In the genomic region with DNA sequence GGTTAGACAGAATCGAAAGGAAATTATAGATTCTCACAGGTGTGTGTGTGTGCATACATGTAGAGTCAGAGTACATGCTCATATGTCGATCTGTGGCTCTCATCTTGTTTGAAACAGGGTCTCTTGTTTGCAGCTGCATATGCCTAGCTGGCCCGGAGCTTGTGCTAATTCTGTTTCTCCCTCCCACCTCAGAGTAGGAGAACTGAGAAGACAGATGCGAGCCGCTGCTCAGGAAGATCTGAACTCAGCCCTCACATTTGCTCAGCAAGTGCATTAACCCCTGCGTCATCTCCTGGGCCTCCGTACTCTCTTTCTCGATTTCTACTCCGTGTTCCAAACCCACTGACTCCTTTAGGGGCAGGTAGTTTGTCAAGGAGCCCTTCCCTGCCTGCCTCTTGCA, we compare ENCODE assay signal across 27 mouse cellular contexts. TPM values are rescaled to one million over a fixed set of nuclear protein-coding genes. Genes with fewer than 3 reads are reported as not detected.
A peak's percentile ranks its signal among the peaks of the same experiment; 100 is the strongest.
DNase-seq lines count a peak whose midpoint lies in the region; ATAC-seq and TF ChIP-seq lines count a peak whose summit lies in the region.
"Had no signal": no experiment of that assay in that cellular context is flagged by ENCODE, and none has a peak within 500 bp of the region (broad histone marks: within the 10 kb centered on the region; RNA-seq: fewer than 3 reads in every experiment).

No protein-coding gene starts in this region.

- H3K36me3 ChIP-seq in heart, embryonic 13.5 days = no peaks in the 10 kb centered on the region
- H3K36me3 ChIP-seq in heart, embryonic 10.5 days = no peaks in the 10 kb centered on the region; the same call in 1 of the 2 replicates
- H3K36me3 ChIP-seq in limb, embryonic 10.5 days = no peaks in the 10 kb centered on the region
- H3K36me3 ChIP-seq in limb, embryonic 14.5 days (ENCODE audit: control insufficient read depth, insufficient read depth, low read length) = no peaks in the 10 kb centered on the region
- H3K36me3 ChIP-seq in midbrain, postnatal 0 days (ENCODE audit: insufficient read depth, low read length) = no peaks in the 10 kb centered on the region
- H3K36me3 ChIP-seq: embryonic facial prominence, embryonic 10.5 days; embryonic facial prominence, embryonic 13.5 days; forebrain, embryonic 12.5 days; forebrain, embryonic 15.5 days had no signal

- no peak for TF ChIP-seq CTCF in midbrain, postnatal 0 days (IDR thresholded peaks at IDR 0.05)

- intact Hi-C loops in left cerebral cortex, postnatal 14 days (cut with DNase I) = no loop called here

- H3K4me1 ChIP-seq in heart, embryonic 13.5 days = peaks cover 22% of the 10 kb centered on the region
- no peaks in the 10 kb centered on the region for H3K4me1 ChIP-seq in heart, embryonic 10.5 days
- peaks cover 9% of the 10 kb centered on the region for H3K4me1 ChIP-seq in limb, embryonic 10.5 days
- peaks cover 12% of the 10 kb centered on the region for H3K4me1 ChIP-seq in limb, embryonic 14.5 days (ENCODE audit: control insufficient read depth, insufficient read depth, low read length)
- no peaks in the 10 kb centered on the region for H3K4me1 ChIP-seq in midbrain, postnatal 0 days (ENCODE audit: insufficient read depth, low read length)
- H3K4me1 ChIP-seq: forebrain, embryonic 12.5 days; forebrain, embryonic 15.5 days had no signal

- TF ChIP-seq POLR2A in limb, embryonic 14.5 days (IDR thresholded peaks at IDR 0.05; ENCODE audit: borderline replicate concordance, extremely low read depth, insufficient read depth, insufficient read length) = no peak

- WGBS in heart, embryonic 13.5 days = 80% methylated on average over 9 of the region's 9 CpGs
- 84% methylated on average over 9 of the region's 9 CpGs for WGBS in heart, embryonic 10.5 days
- WGBS in limb, embryonic 10.5 days = 90% methylated on average over 9 of the region's 9 CpGs
- WGBS in limb, embryonic 14.5 days = 81% methylated on average over 9 of the region's 9 CpGs
- WGBS in midbrain, postnatal 0 days = 90% methylated on average over 9 of the region's 9 CpGs

- no peaks in the 10 kb centered on the region for H3K9me3 ChIP-seq in heart, embryonic 13.5 days
- no peaks in the 10 kb centered on the region for H3K9me3 ChIP-seq in heart, embryonic 10.5 days
- no peaks in the 10 kb centered on the region for H3K9me3 ChIP-seq in limb, embryonic 10.5 days (replicated peaks)
- H3K9me3 ChIP-seq in limb, embryonic 14.5 days (ENCODE audit: control insufficient read depth, low read length) = no peaks in the 10 kb centered on the region
- H3K9me3 ChIP-seq in midbrain, postnatal 0 days (ENCODE audit: low read length) = no peaks in the 10 kb centered on the region
- H3K9me3 ChIP-seq: embryonic facial prominence, embryonic 10.5 days; embryonic facial prominence, embryonic 13.5 days; forebrain, embryonic 12.5 days; forebrain, embryonic 15.5 days had no signal

- no peak overlapping the region for H3K4me2 ChIP-seq in heart, embryonic 13.5 days
- no peak overlapping the region for H3K4me2 ChIP-seq in limb, embryonic 14.5 days (replicated peaks; ENCODE audit: low read depth, low read length, severe bottlenecking)
- H3K4me2 ChIP-seq in midbrain, postnatal 0 days (ENCODE audit: low read depth, low read length, poor library complexity, severe bottlenecking) = no peak overlapping the region
- H3K4me2 ChIP-seq: embryonic facial prominence, embryonic 13.5 days; forebrain, embryonic 12.5 days; forebrain, embryonic 15.5 days; hindbrain, embryonic 14.5 days had no signal

- DNase-seq in heart, embryonic 10.5 days (ENCODE audit: low spot score) = no peak
- DNase-seq in limb, embryonic 10.5 days (ENCODE audit: low spot score) = no peak
- no peak for DNase-seq in limb, embryonic 14.5 days (ENCODE audit: low spot score)
- no peak for DNase-seq in midbrain, postnatal 0 days (ENCODE audit: low spot score)
- no peak for DNase-seq in left cerebral cortex, postnatal 14 days (ENCODE audit: low spot score in 2 of 2)
- DNase-seq: adrenal gland, adult 2 months; adrenal gland, postnatal 14 days; cerebellum, adult 11-12 months; cerebellum, adult 8-10 months; cerebellum, postnatal 10 days; cerebellum, postnatal 36 days; gastrocnemius, adult 2 months; gastrocnemius, postnatal 14 days; heart, adult 18-20 months; heart, postnatal 14 days; heart, postnatal 4 days had no signal

- no peaks in the 10 kb centered on the region for H3K27me3 ChIP-seq in heart, embryonic 13.5 days (replicated peaks)
- H3K27me3 ChIP-seq in heart, embryonic 10.5 days (ENCODE audit: insufficient read depth, poor library complexity, severe bottlenecking) = no peaks in the 10 kb centered on the region
- no peaks in the 10 kb centered on the region for H3K27me3 ChIP-seq in limb, embryonic 10.5 days (ENCODE audit: low read depth, poor library complexity, severe bottlenecking)
- no peaks in the 10 kb centered on the region for H3K27me3 ChIP-seq in limb, embryonic 14.5 days (ENCODE audit: control insufficient read depth, insufficient read depth, low read length)
- no peaks in the 10 kb centered on the region for H3K27me3 ChIP-seq in midbrain, postnatal 0 days (ENCODE audit: insufficient read depth, low read length)
- H3K27me3 ChIP-seq: embryonic facial prominence, embryonic 13.5 days; forebrain, embryonic 12.5 days; forebrain, embryonic 15.5 days had no signal

- H3K4me3 ChIP-seq in heart, embryonic 13.5 days = no peak overlapping the region
- no peak overlapping the region for H3K4me3 ChIP-seq in heart, embryonic 10.5 days
- no peak overlapping the region for H3K4me3 ChIP-seq in limb, embryonic 10.5 days
- H3K4me3 ChIP-seq in limb, embryonic 14.5 days (replicated peaks; ENCODE audit: low read length) = no peak overlapping the region
- no peak overlapping the region for H3K4me3 ChIP-seq in midbrain, postnatal 0 days (ENCODE audit: low read depth, low read length)
- H3K4me3 ChIP-seq: embryonic facial prominence, embryonic 10.5 days; embryonic facial prominence, embryonic 13.5 days; erythroblast, embryonic 14.5 days; forebrain, embryonic 12.5 days; forebrain, embryonic 15.5 days; gastrocnemius, adult 2 months had no signal

- no peak for ATAC-seq in heart, embryonic 13.5 days (ENCODE audit: extremely low read depth, insufficient number of reproducible peaks, low FRiP score, low TSS enrichment)
- ATAC-seq in limb, embryonic 14.5 days (ENCODE audit: low FRiP score, low read depth) = no peak
- no peak for ATAC-seq in midbrain, postnatal 0 days (ENCODE audit: low FRiP score)
- ATAC-seq: CD4-positive, CD25-positive, alpha-beta regulatory T cell, adult 4 months; forebrain, embryonic 15.5 days; inflammation-experienced regulatory T-cells, adult 6 months had no signal

- no peak overlapping the region for H3K9ac ChIP-seq in heart, embryonic 13.5 days
- no peak overlapping the region for H3K9ac ChIP-seq in limb, embryonic 14.5 days (ENCODE audit: low read depth, low read length, severe bottlenecking)
- H3K9ac ChIP-seq in midbrain, postnatal 0 days (replicated peaks; ENCODE audit: low read length, poor library complexity, severe bottlenecking) = no peak overlapping the region
- H3K9ac ChIP-seq: forebrain, embryonic 12.5 days; forebrain, embryonic 15.5 days; hindbrain, embryonic 14.5 days had no signal

- H3K27ac ChIP-seq in heart, embryonic 13.5 days (replicated peaks) = 0 out of 2 replicates have a peak overlapping the region, but pooled peaks have one; percentile 10
- no peak overlapping the region for H3K27ac ChIP-seq in heart, embryonic 10.5 days
- H3K27ac ChIP-seq in limb, embryonic 10.5 days = peak overlapping the region; percentile 19; the same call in 1 of the 2 replicates
- peak overlapping the region; percentile 58 for H3K27ac ChIP-seq in limb, embryonic 14.5 days (replicated peaks; ENCODE audit: low read depth, low read length)
- no peak overlapping the region for H3K27ac ChIP-seq in midbrain, postnatal 0 days (ENCODE audit: low read depth, low read length)
- H3K27ac ChIP-seq: forebrain, embryonic 12.5 days; forebrain, embryonic 15.5 days; gastrocnemius, adult 2 months; hindbrain, embryonic 14.5 days; hindbrain, postnatal 0 days had no signal

RNA-seq across cellular contexts. Expression of a gene that starts 25.0 kb away (rescaled TPM):
- 8.1 and 9.1 TPM in 2 replicates for polyA plus RNA-seq in heart, embryonic 13.5 days (2015; fragmentation: Nextera tagmentation; extraction: Ambion mirVana)
- polyA plus RNA-seq in heart, embryonic 10.5 days (2016; fragmentation: Nextera tagmentation; extraction: Ambion mirVana) = 4.2 and 6.6 TPM in 2 replicates
- polyA plus RNA-seq in limb, embryonic 10.5 days (2016; fragmentation: Nextera tagmentation; extraction: Ambion mirVana) = 0.80 and 2.1 TPM in 2 replicates
- 8.8 and 10.5 TPM in 2 replicates for polyA plus RNA-seq in limb, embryonic 14.5 days (2012; rRNA removed)
- 7.0 and 11.0 TPM in 2 replicates for polyA plus RNA-seq in limb, embryonic 14.5 days (2014; fragmentation: Nextera tagmentation; extraction: Ambion mirVana)
- total RNA-seq in midbrain, postnatal 0 days (2014; rRNA removed) = 6.0 and 11.6 TPM in 2 replicates
- polyA plus RNA-seq in midbrain, postnatal 0 days (2015; fragmentation: Nextera tagmentation; extraction: Ambion mirVana) = 1.7 and 3.3 TPM in 2 replicates
- 10 to 100 TPM; 28.2 to 30.4 TPM for total RNA-seq in left cerebral cortex, postnatal 14 days (2021)
- total RNA-seq: MEL had no signal
- polyA plus RNA-seq: erythroblast, embryonic 14.5 days had no signal

Comparison
In these comparisons a context has a peak if more than half of its experiments do, and no peak if none do; other contexts are left out.
1. H3K27ac ChIP-seq: peak in heart, embryonic 13.5 days (single experiment), limb, embryonic 10.5 days (single experiment) and limb, embryonic 14.5 days (single experiment); none in heart, embryonic 10.5 days (single experiment) and midbrain, postnatal 0 days (single experiment).